Mouse (Mus musculus) olfactory bulb, adult 2 months (tissue): ENCODE measurements around the gene B4galt5.

ENCODE experiments used
- CTCF ChIP-seq: fragments of 200-500 bp; IDR thresholded peaks from 2 replicates; pipeline ENCODE4 v1.5.1; 2012; ENCODE audit warnings: low read depth, mild to moderate bottlenecking, low read length, moderate library complexity; ENCODE audit not compliant: insufficient read depth
- POLR2A ChIP-seq: fragments of 200-500 bp; IDR thresholded peaks from 2 replicates; pipeline ENCODE4 v1.6.1; 2012; ENCODE audit warnings: mild to moderate bottlenecking, low read depth, low read length, moderate library complexity; ENCODE audit not compliant: insufficient read depth

- no peak for TF ChIP-seq CTCF
- no peak for TF ChIP-seq POLR2A
Measured at GRCm38 (mm10) chr2:167267531-167268410, 81.2 kb downstream of the B4galt5 start.
